Mouse (Mus musculus) intestine, embryonic 16.5 days (tissue): ENCODE data around the gene Adra2b. TPM values are rescaled to one million over a fixed set of nuclear protein-coding genes. Genes with fewer than 3 reads are reported as not detected.

Experiments
- ATAC-seq: fragments of 200-750 bp; cut with Nextera tagmentation; 2 replicates; pipeline ENCODE4 v1.8.0; 2017; ENCODE audit warnings: moderate TSS enrichment, moderate library complexity
- H3K27ac ChIP-seq: fragments of 300-500 bp; sonication (generic); 2 replicates; pipeline ENCODE4 v1.5.1; 2014; ENCODE audit warnings: mild to moderate bottlenecking, low read length
- H3K27me3 ChIP-seq: fragments of 300-500 bp; sonication (generic); replicated peaks from 2 replicates; pipeline ENCODE4 v1.6.1; 2014; ENCODE audit warnings: low read length, control low read depth, mixed read lengths; ENCODE audit not compliant: control insufficient read depth, insufficient read depth
- H3K36me3 ChIP-seq: fragments of 300-500 bp; sonication (generic); 2 replicates; pipeline ENCODE4 v1.6.1; 2014; ENCODE audit warnings: low read length, control low read depth; ENCODE audit not compliant: control insufficient read depth, insufficient read depth
- H3K4me1 ChIP-seq: fragments of 300-500 bp; sonication (generic); 2 replicates; pipeline ENCODE4 v1.6.1; 2014; ENCODE audit warnings: low read length, control low read depth, mixed read lengths; ENCODE audit not compliant: control insufficient read depth, insufficient read depth
- H3K4me2 ChIP-seq: fragments of 300-500 bp; sonication (generic); 2 replicates; pipeline ENCODE4 v1.6.1; 2014; ENCODE audit warnings: low read depth, low read length, control low read depth
- H3K4me3 ChIP-seq: fragments of 300-500 bp; sonication (generic); 2 replicates; pipeline ENCODE4 v1.5.1; 2014; ENCODE audit warnings: mild to moderate bottlenecking, low read length
- H3K9ac ChIP-seq: fragments of 300-500 bp; sonication (generic); 2 replicates; pipeline ENCODE4 v1.6.1; 2014; ENCODE audit warnings: low read depth, low read length
- H3K9me3 ChIP-seq: fragments of 300-500 bp; sonication (generic); 2 replicates; pipeline ENCODE4 v1.6.1; 2016; ENCODE audit warnings: low read length, control low read depth; ENCODE audit not compliant: control insufficient read depth
- WGBS: fragments of 180-500 bp; shearing (Covaris S2); extraction: QIAGEN DNeasy Blood & Tissue Kit; methylation state at CpG from one replicate; pipeline ENCODE4 v1.1.7; 2014; 5-methylcytosine and 5-hydroxymethylcytosine counted together
- polyA plus RNA-seq: library from polyadenylated mRNA; unstranded; fragments of >200 nt; fragmentation: Nextera tagmentation; extraction: Ambion mirVana; gene quantifications from 2 replicates; pipeline ENCODE4 v1.2.1, GENCODE M21; 2015

Gene Adra2b
- polyA plus RNA-seq, 1 experiment from 2014 or later, result 2.0 TPM

- no peak overlapping the region for H3K4me2 ChIP-seq
- no peaks in the 10 kb centered on the region for H3K36me3 ChIP-seq
- no peaks in the 10 kb centered on the region for H3K27me3 ChIP-seq
- no peak for ATAC-seq
- no peaks in the 10 kb centered on the region for H3K4me1 ChIP-seq
- H3K9ac ChIP-seq, result no peak overlapping the region
- H3K4me3 ChIP-seq, result no peak overlapping the region
- 53% methylated on average over 7 of the region's 7 CpGs for WGBS
- H3K27ac ChIP-seq, result no peak overlapping the region
- H3K9me3 ChIP-seq, result no peaks in the 10 kb centered on the region
Measured at GRCm38 (mm10) chr2:127324456-127324855, 38.6 kb upstream of the Adra2b start.

- Histone ChIP-seq H3K4me3 (no peak overlapping the region), H3K4me2 (no peak overlapping the region), H3K36me3 (no peaks in the 10 kb centered on the region), H3K27me3 (no peaks in the 10 kb centered on the region), H3K9me3 (no peaks in the 10 kb centered on the region), H3K4me1 (no peaks in the 10 kb centered on the region), H3K9ac (no peak overlapping the region), H3K27ac (0 out of 2 replicates have a peak overlapping the region, but pooled peaks have one; percentile 33)
- peak; percentile 40; the same call in 1 of the 2 replicates for ATAC-seq
- 71% methylated on average over 12 of the region's 12 CpGs for WGBS
Measured at GRCm38 (mm10) chr2:127328090-127328851, 34.7 kb upstream of the Adra2b start.

- no peak overlapping the region for H3K4me2 ChIP-seq
- peaks cover 18% of the 10 kb centered on the region for H3K27me3 ChIP-seq
- no peak overlapping the region for H3K27ac ChIP-seq
- no peaks in the 10 kb centered on the region for H3K36me3 ChIP-seq
- H3K9me3 ChIP-seq, result no peaks in the 10 kb centered on the region
- no peak overlapping the region for H3K9ac ChIP-seq
- WGBS, result 75% methylated on average over 14 of the region's 14 CpGs
- no peak overlapping the region for H3K4me3 ChIP-seq
- ATAC-seq, result no peak
- H3K4me1 ChIP-seq, result peaks cover 7% of the 10 kb centered on the region; the same call in 1 of the 2 replicates
Measured at GRCm38 (mm10) chr2:127332807-127333570, 30.0 kb upstream of the Adra2b start.

- ATAC-seq, result no peak
- Histone ChIP-seq H3K9me3 (no peaks in the 10 kb centered on the region), H3K36me3 (no peaks in the 10 kb centered on the region), H3K4me3 (no peak overlapping the region), H3K4me1 (peaks cover 7% of the 10 kb centered on the region; the same call in 1 of the 2 replicates), H3K27me3 (peaks cover 19% of the 10 kb centered on the region), H3K9ac (no peak overlapping the region), H3K27ac (no peak overlapping the region), H3K4me2 (no peak overlapping the region)
- 62% methylated on average over 5 of the region's 5 CpGs for WGBS
Measured at GRCm38 (mm10) chr2:127333945-127334603, 28.9 kb upstream of the Adra2b start.

GRCm38 (mm10) chr2:127335078-127335541 lies 27.9 kb upstream of the Adra2b start:
- Histone ChIP-seq H3K36me3 (no peaks in the 10 kb centered on the region), H3K9me3 (no peaks in the 10 kb centered on the region), H3K4me1 (peaks cover 7% of the 10 kb centered on the region; the same call in 1 of the 2 replicates), H3K27me3 (peaks cover 19% of the 10 kb centered on the region), H3K27ac (no peak overlapping the region), H3K4me3 (no peak overlapping the region), H3K9ac (no peak overlapping the region), H3K4me2 (0 out of 2 replicates have a peak overlapping the region, but pooled peaks have one; percentile 97)
- no peak for ATAC-seq
- 43% methylated on average over 10 of the region's 11 CpGs for WGBS

GRCm38 (mm10) chr2:127335767-127336496 lies 27.1 kb upstream of the Adra2b start, which contains the start of gene Dusp2:
TSS of gene Dusp2 (plus strand) at chr2:127336159.
- H3K4me1 ChIP-seq, result peaks cover 7% of the 10 kb centered on the region; the same call in 1 of the 2 replicates
- WGBS, result under 1% methylated on average over 73 of the region's 76 CpGs
- peaks cover 19% of the 10 kb centered on the region for H3K27me3 ChIP-seq
- H3K27ac ChIP-seq, result no peak within 1 kb of the TSS
- H3K4me3 ChIP-seq, result peak within 1 kb of the TSS; percentile 57
- H3K9ac ChIP-seq, result peak within 1 kb of the TSS; percentile 64
- peak within 1 kb of the TSS; percentile 97 for H3K4me2 ChIP-seq
- no peaks in the 10 kb centered on the region for H3K9me3 ChIP-seq
- peak; percentile 85 for ATAC-seq
- H3K36me3 ChIP-seq, result no peaks in the 10 kb centered on the region

DNA sequence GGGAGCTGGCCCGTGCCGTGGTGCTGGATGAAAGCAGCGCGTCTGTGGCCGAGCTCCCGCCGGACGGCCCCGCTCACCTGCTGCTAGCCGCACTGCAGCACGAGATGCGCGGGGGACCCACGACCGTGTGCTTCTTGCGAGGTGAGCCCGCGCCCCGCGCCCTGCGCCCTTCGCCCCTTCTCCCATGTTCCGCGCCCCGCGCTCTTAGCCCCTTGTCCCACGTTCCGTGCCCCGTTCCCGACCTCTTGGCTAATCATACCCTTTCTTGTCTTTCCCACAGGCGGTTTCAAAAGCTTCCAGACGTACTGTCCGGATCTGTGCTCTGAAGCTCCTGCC lies 26.5 kb upstream of the Adra2b start:
- Histone ChIP-seq H3K4me3 (peak overlapping the region; percentile 57), H3K9me3 (no peaks in the 10 kb centered on the region), H3K4me1 (peaks cover 7% of the 10 kb centered on the region; the same call in 1 of the 2 replicates), H3K9ac (peak overlapping the region; percentile 64), H3K27ac (no peak overlapping the region), H3K36me3 (no peaks in the 10 kb centered on the region), H3K27me3 (peaks cover 19% of the 10 kb centered on the region), H3K4me2 (peak overlapping the region; percentile 97)
- ATAC-seq, result no peak
- 3% methylated on average over 33 of the region's 33 CpGs for WGBS

- Histone ChIP-seq H3K9me3 (no peaks in the 10 kb centered on the region), H3K27ac (no peak overlapping the region), H3K4me2 (peak overlapping the region; percentile 97), H3K9ac (peak overlapping the region; percentile 64), H3K27me3 (peaks cover 19% of the 10 kb centered on the region), H3K4me3 (peak overlapping the region; percentile 57), H3K4me1 (peaks cover 7% of the 10 kb centered on the region; the same call in 1 of the 2 replicates), H3K36me3 (no peaks in the 10 kb centered on the region)
- no peak for ATAC-seq
- 46% methylated on average over 5 of the region's 5 CpGs for WGBS
Measured at GRCm38 (mm10) chr2:127336885-127337284, 26.1 kb upstream of the Adra2b start.
